Mouse (Mus musculus) cortical plate, adult 2 months (tissue): ENCODE measurements around the gene Ptprk.

Experiments used
- CTCF ChIP-seq: fragments of 200-500 bp; IDR thresholded peaks from 2 replicates; pipeline ENCODE4 v1.5.1; 2011; ENCODE audit warnings: mild to moderate bottlenecking, control low read depth, low read length; ENCODE audit not compliant: insufficient read depth; ENCODE audit errors: extremely low read depth
- POLR2A ChIP-seq: fragments of 200-500 bp; IDR thresholded peaks from 2 replicates; pipeline ENCODE4 v1.6.1; 2011; ENCODE audit warnings: mild to moderate bottlenecking, low read length, control low read depth; ENCODE audit not compliant: insufficient read depth; ENCODE audit errors: extremely low read depth

DNA sequence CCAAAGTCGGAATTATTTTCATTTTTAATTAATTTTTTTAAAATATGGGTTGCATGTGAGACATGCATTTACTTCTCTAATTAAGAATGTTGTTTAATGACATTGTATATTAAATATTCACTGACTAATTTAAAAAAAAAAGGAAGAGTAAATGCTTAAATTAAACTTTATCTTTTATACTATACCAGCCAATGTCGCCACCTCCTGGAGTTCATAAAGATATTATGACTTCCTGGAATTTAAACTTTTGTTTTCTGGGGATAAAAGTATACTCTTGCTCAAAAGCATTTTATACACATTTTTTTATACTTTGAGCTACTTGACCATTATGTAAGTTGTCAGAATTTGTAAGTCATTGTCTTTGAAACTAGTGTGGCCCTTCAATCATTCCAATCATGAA is 477.4 kb downstream of the Ptprk start:
- no peak for TF ChIP-seq CTCF
- TF ChIP-seq POLR2A: no peak
